Mouse (Mus musculus): ENCODE results near the gene Ldb2.

- no peak for TF ChIP-seq POLR2A (IDR thresholded peaks at IDR 0.05; ENCODE audit: insufficient read depth, low read depth, low read length)
- no peak for TF ChIP-seq CTCF (IDR thresholded peaks at IDR 0.05)
- no peak for TF ChIP-seq EP300 (IDR thresholded peaks at IDR 0.05; ENCODE audit: insufficient read depth, low read depth, low read length)
These were observed 145.1 kb downstream of the Ldb2 start for GRCm38 (mm10) chr5:44654403-44654802.
